Mouse (Mus musculus): ENCODE measurements around the gene Acsm4. TPM values are rescaled to one million over a fixed set of nuclear protein-coding genes. Genes with fewer than 3 reads are reported as not detected.

Gene Acsm4
- polyA plus RNA-seq (2012; rRNA removed; ENCODE audit: low replicate concordance), result not detected in 2 replicates

DNA sequence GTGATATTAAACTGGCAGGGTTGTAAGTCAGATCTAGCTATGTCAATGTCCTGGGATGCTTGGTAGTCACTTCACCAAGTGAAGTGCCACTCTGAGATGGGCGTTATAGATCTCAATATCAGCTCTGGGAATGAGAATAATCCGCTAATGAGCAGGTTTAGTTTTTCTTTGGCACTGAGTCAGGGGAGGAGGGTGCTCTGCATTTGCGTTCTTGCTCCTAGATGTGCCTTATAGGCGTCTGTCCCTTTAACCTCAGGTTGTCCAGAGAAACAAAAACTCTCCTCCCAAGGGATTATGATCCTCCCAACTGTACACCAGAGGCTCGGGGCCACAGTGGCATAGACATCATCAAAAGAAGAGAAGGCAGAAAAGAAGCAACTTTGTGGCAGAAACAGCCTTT lies at the start of gene Acsm4:
TSS of gene Acsm4 (plus strand) at position 301 of the 400 bp plus-strand sequence.

DNA sequence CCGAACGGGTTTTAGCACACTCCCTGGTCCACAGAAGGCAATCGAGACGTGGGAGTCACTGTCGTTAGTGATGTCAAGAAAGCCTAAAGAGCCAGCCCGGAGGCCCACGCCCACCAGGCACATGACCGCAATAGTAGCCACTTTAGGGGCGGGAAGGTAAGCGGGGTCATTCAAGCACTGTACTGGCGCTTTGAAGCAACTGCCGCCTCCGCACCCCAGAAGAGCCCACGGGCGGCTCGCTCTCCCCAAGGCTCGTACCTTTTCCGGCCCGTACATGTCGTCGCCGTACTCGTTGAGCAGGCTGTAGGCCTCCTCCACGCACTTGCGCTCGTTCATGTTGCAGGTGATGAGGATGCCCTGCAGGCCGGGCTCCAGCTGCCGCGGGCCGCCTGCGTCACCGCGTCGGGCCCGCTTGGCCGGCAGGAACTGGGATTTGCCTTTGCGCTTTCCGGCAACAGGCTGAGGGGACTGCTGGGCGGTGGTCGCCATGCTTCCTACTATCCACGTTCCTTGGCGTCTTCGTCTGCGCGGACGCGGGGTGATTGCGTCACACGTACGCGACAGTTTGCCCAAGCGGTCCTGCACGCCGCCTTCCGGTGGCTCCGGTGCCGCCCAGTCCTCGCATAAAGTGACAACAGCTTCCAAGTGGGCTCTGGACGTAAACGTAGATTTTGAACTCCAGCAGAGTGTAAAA lies 30.6 kb downstream of the Acsm4 start, which contains the start of gene Thumpd1:
TSS of gene Thumpd1 (minus strand) at position 546 of the 694 bp plus-strand sequence.

DNA sequence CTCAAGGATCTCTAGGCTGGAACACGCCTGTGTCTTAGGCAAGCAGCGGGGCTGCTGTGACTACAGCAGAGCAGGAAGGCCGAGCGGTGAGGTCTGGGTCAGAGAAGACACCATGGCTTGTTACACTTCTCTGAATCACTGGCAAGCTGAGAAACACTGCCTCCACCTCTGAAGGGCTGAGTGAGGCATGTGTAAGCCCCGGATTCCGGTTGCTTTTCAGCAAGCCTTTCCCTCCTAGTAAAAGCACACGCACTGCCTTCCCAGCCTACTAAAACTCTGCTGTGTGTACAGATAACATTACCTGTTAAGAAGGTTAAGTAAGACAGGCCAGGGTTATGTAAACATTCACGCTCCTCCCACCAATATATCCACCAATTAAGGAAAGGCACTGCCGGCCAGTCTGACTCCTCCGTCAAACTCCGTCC lies 70.7 kb downstream of the Acsm4 start, which contains the start of gene Acsm3:
TSS of gene Acsm3 (plus strand) at position 397 of the 425 bp plus-strand sequence.

Other genes starting within 250 kb of the Acsm4 start
- 0.06 TPM in 1 of 2 replicates, not detected in the other for gene Gp2, start 230.7 kb upstream of the Acsm4 start, polyA plus RNA-seq (2012; rRNA removed; ENCODE audit: low replicate concordance)
- gene Umod, start 210.7 kb upstream of the Acsm4 start, polyA plus RNA-seq (2012; rRNA removed; ENCODE audit: low replicate concordance), result 0.06 and 0.26 TPM in 2 replicates
- gene Acsm5, start 170.6 kb upstream of the Acsm4 start, polyA plus RNA-seq (2012; rRNA removed; ENCODE audit: low replicate concordance), result 4.4 and 5.1 TPM in 2 replicates
- gene Pdilt, start 166.5 kb upstream of the Acsm4 start, polyA plus RNA-seq (2012; rRNA removed; ENCODE audit: low replicate concordance), result not detected in 2 replicates
- gene Acsm2, start 135.7 kb upstream of the Acsm4 start, polyA plus RNA-seq (2012; rRNA removed; ENCODE audit: low replicate concordance), result 0.36 TPM in 1 of 2 replicates, not detected in the other
- 0.48 TPM in 1 of 2 replicates, not detected in the other for gene Acsm1, start 83.0 kb upstream of the Acsm4 start, polyA plus RNA-seq (2012; rRNA removed; ENCODE audit: low replicate concordance)
- 17.8 and 20.5 TPM in 2 replicates for gene Thumpd1, start 30.8 kb downstream of the Acsm4 start, polyA plus RNA-seq (2012; rRNA removed; ENCODE audit: low replicate concordance)
- 14.3 and 42.0 TPM in 2 replicates for gene Acsm3, start 70.9 kb downstream of the Acsm4 start, polyA plus RNA-seq (2012; rRNA removed; ENCODE audit: low replicate concordance)
- 1.3 and 2.4 TPM in 2 replicates for gene Rexo5, start 104.0 kb downstream of the Acsm4 start, polyA plus RNA-seq (2012; rRNA removed; ENCODE audit: low replicate concordance)
- gene Eri2, start 104.0 kb downstream of the Acsm4 start, polyA plus RNA-seq (2012; rRNA removed; ENCODE audit: low replicate concordance), result 0.62 and 1.4 TPM in 2 replicates
- gene Lyrm1, start 205.8 kb downstream of the Acsm4 start, polyA plus RNA-seq (2012; rRNA removed; ENCODE audit: low replicate concordance), result 1.6 and 4.8 TPM in 2 replicates
- 4.4 and 8.9 TPM in 2 replicates for gene Dcun1d3, start 206.3 kb downstream of the Acsm4 start, polyA plus RNA-seq (2012; rRNA removed; ENCODE audit: low replicate concordance)